ENCODE assay signal across 9 mouse cellular contexts in genomic region chr15:97667437-97667836, GRCm38 (mm10). TPM values are rescaled to one million over a fixed set of nuclear protein-coding genes. Genes with fewer than 3 reads are reported as not detected.
A peak's percentile ranks its signal among the peaks of the same experiment; 100 is the strongest.
DNase-seq lines count a peak whose midpoint lies in the region; ATAC-seq lines count a peak whose summit lies in the region.
"Had no signal": no experiment of that assay in that cellular context is flagged by ENCODE, and none has a peak within 500 bp of the region (broad histone marks: within the 10 kb centered on the region; RNA-seq: fewer than 3 reads in every experiment).

No protein-coding gene starts in this region.

- H3K4me3 ChIP-seq in embryonic facial prominence, embryonic 11.5 days (ENCODE audit: low read depth, low read length), result no peak overlapping the region
- H3K4me3 ChIP-seq in hindbrain, embryonic 15.5 days, result no peak overlapping the region
- no peak overlapping the region for H3K4me3 ChIP-seq in limb, embryonic 10.5 days
- no peak overlapping the region for H3K4me3 ChIP-seq in midbrain, embryonic 15.5 days
- H3K4me3 ChIP-seq: megakaryocyte, embryonic 14.5 days had no signal

- H3K27me3 ChIP-seq in embryonic facial prominence, embryonic 11.5 days (ENCODE audit: control insufficient read depth, insufficient read depth, low read length), result no peaks in the 10 kb centered on the region
- no peaks in the 10 kb centered on the region for H3K27me3 ChIP-seq in hindbrain, embryonic 15.5 days
- H3K27me3 ChIP-seq in limb, embryonic 10.5 days (ENCODE audit: low read depth, poor library complexity, severe bottlenecking), result no peaks in the 10 kb centered on the region
- H3K27me3 ChIP-seq in midbrain, embryonic 15.5 days (replicated peaks), result no peaks in the 10 kb centered on the region

- no peak overlapping the region for H3K27ac ChIP-seq in embryonic facial prominence, embryonic 11.5 days (replicated peaks; ENCODE audit: low read depth, low read length)
- peak overlapping the region; percentile 43; the same call in 1 of the 2 replicates for H3K27ac ChIP-seq in hindbrain, embryonic 15.5 days (replicated peaks)
- H3K27ac ChIP-seq in limb, embryonic 10.5 days, result peak overlapping the region; percentile 38; the same call in 1 of the 2 replicates
- peak overlapping the region; percentile 60 for H3K27ac ChIP-seq in midbrain, embryonic 15.5 days

- H3K36me3 ChIP-seq in embryonic facial prominence, embryonic 11.5 days (replicated peaks; ENCODE audit: control insufficient read depth, insufficient read depth, low read depth, low read length), result no peaks in the 10 kb centered on the region
- H3K36me3 ChIP-seq in hindbrain, embryonic 15.5 days, result no peaks in the 10 kb centered on the region
- peaks cover 4% of the 10 kb centered on the region; the same call in 1 of the 2 replicates for H3K36me3 ChIP-seq in limb, embryonic 10.5 days
- no peaks in the 10 kb centered on the region for H3K36me3 ChIP-seq in midbrain, embryonic 15.5 days (replicated peaks)

- no peaks in the 10 kb centered on the region for H3K9me3 ChIP-seq in embryonic facial prominence, embryonic 11.5 days (replicated peaks; ENCODE audit: control insufficient read depth, low read length)
- H3K9me3 ChIP-seq in hindbrain, embryonic 15.5 days, result no peaks in the 10 kb centered on the region
- no peaks in the 10 kb centered on the region for H3K9me3 ChIP-seq in limb, embryonic 10.5 days (replicated peaks)
- no peaks in the 10 kb centered on the region for H3K9me3 ChIP-seq in midbrain, embryonic 15.5 days
- H3K9me3 ChIP-seq: megakaryocyte, embryonic 14.5 days had no signal

- H3K9ac ChIP-seq in embryonic facial prominence, embryonic 11.5 days (replicated peaks; ENCODE audit: low read length), result no peak overlapping the region
- H3K9ac ChIP-seq in hindbrain, embryonic 15.5 days, result no peak overlapping the region
- H3K9ac ChIP-seq in midbrain, embryonic 15.5 days, result no peak overlapping the region

- 38% methylated on average over 7 of the region's 7 CpGs for WGBS in embryonic facial prominence, embryonic 11.5 days
- 27% methylated on average over 7 of the region's 7 CpGs for WGBS in hindbrain, embryonic 15.5 days
- WGBS in limb, embryonic 10.5 days, result 41% methylated on average over 7 of the region's 7 CpGs
- WGBS in midbrain, embryonic 15.5 days, result 18% methylated on average over 7 of the region's 7 CpGs

- peak; percentile 48 to 50 for DNase-seq in frontal cortex, postnatal 25 days (ENCODE audit: low spot score in 2 of 2)
- peak; percentile 81 for DNase-seq in adrenal gland, postnatal 14 days
- DNase-seq in embryonic facial prominence, embryonic 11.5 days (ENCODE audit: low spot score), result peak; percentile 87
- peak; percentile 80 for DNase-seq in limb, embryonic 10.5 days (ENCODE audit: low spot score)
- DNase-seq in spleen, postnatal 14 days (ENCODE audit: low spot score in 2 of 2), result peak; percentile 19 to 43

- no peaks in the 10 kb centered on the region for H3K4me1 ChIP-seq in embryonic facial prominence, embryonic 11.5 days (ENCODE audit: control insufficient read depth, insufficient read depth, low read length)
- peaks cover 12% of the 10 kb centered on the region for H3K4me1 ChIP-seq in hindbrain, embryonic 15.5 days (replicated peaks)
- peaks cover 9% of the 10 kb centered on the region for H3K4me1 ChIP-seq in limb, embryonic 10.5 days
- peaks cover 17% of the 10 kb centered on the region for H3K4me1 ChIP-seq in midbrain, embryonic 15.5 days

- no peak for ATAC-seq in frontal cortex, adult (ENCODE audit: low TSS enrichment)
- no peak for ATAC-seq in embryonic facial prominence, embryonic 11.5 days (replicated peaks; ENCODE audit: insufficient number of reproducible peaks, low FRiP score, low TSS enrichment, low read depth)
- ATAC-seq in hindbrain, embryonic 15.5 days (ENCODE audit: low FRiP score, low read depth), result no peak
- ATAC-seq in midbrain, embryonic 15.5 days (replicated peaks), result no peak

- H3K4me2 ChIP-seq in embryonic facial prominence, embryonic 11.5 days (ENCODE audit: low read depth, low read length), result no peak overlapping the region
- H3K4me2 ChIP-seq in hindbrain, embryonic 15.5 days, result no peak overlapping the region
- peak overlapping the region; percentile 10; the same call in 1 of the 2 replicates for H3K4me2 ChIP-seq in midbrain, embryonic 15.5 days

RNA-seq across cellular contexts. Expression of gene Rpap3, which starts 38.2 kb away (rescaled TPM):
- total RNA-seq in adrenal gland, postnatal 14 days (2021), result 14.6 and 19.3 TPM in 2 replicates
- polyA plus RNA-seq in embryonic facial prominence, embryonic 11.5 days (2014; fragmentation: Nextera tagmentation; extraction: Ambion mirVana), result 54.7 and 54.9 TPM in 2 replicates
- polyA plus RNA-seq in hindbrain, embryonic 15.5 days (2015; fragmentation: Nextera tagmentation; extraction: Ambion mirVana), result 31.7 and 34.7 TPM in 2 replicates
- 36.2 and 36.3 TPM in 2 replicates for polyA plus RNA-seq in limb, embryonic 10.5 days (2016; fragmentation: Nextera tagmentation; extraction: Ambion mirVana)
- polyA plus RNA-seq in midbrain, embryonic 15.5 days (2015; fragmentation: Nextera tagmentation; extraction: Ambion mirVana), result 31.1 and 33.7 TPM in 2 replicates

Comparison
In these comparisons a context has a peak if more than half of its experiments do, and no peak if none do; other contexts are left out.
1. DNase-seq: peak in every context shown above with its lines; median percentile 87 in embryonic facial prominence, embryonic 11.5 days; 81 in adrenal gland, postnatal 14 days; 80 in limb, embryonic 10.5 days; 49 in frontal cortex, postnatal 25 days; 31 in spleen, postnatal 14 days.